Mouse (Mus musculus): Measurements from ENCODE around the gene Grin2b. TPM values are rescaled to one million over a fixed set of nuclear protein-coding genes. Genes with fewer than 3 reads are reported as not detected.
A peak's percentile ranks its signal among the peaks of the same experiment; 100 is the strongest.

Gene Grin2b
- polyA plus RNA-seq, 1 experiment from 2014 or later = 92.1 TPM

- no peak overlapping the region for H3K27ac ChIP-seq (replicated peaks)
- no peak for ATAC-seq (replicated peaks)
- no peaks in the 10 kb centered on the region for H3K9me3 ChIP-seq
- H3K27me3 ChIP-seq = no peaks in the 10 kb centered on the region
- no peaks in the 10 kb centered on the region for H3K4me1 ChIP-seq
- H3K4me3 ChIP-seq = no peak overlapping the region
- H3K36me3 ChIP-seq = no peaks in the 10 kb centered on the region
- no peak overlapping the region for H3K9ac ChIP-seq (replicated peaks)
- no peak overlapping the region for H3K4me2 ChIP-seq (replicated peaks)
Observed at GRCm38 (mm10) chr6:135874626-135875025, 298.7 kb downstream of the Grin2b start.

- Histone ChIP-seq H3K4me3 (no peak overlapping the region), H3K36me3 (no peaks in the 10 kb centered on the region), H3K9me3 (no peaks in the 10 kb centered on the region), H3K27ac (replicated peaks) (peak overlapping the region; percentile 48; the same call in 1 of the 2 replicates), H3K4me2 (replicated peaks) (no peak overlapping the region), H3K27me3 (no peaks in the 10 kb centered on the region), H3K4me1 (peaks cover 17% of the 10 kb centered on the region), H3K9ac (replicated peaks) (no peak overlapping the region)
- WGBS = 68% methylated on average over 7 of the region's 7 CpGs
- ATAC-seq (replicated peaks) = peak; percentile 43; the same call in 1 of the 2 replicates
Observed at GRCm38 (mm10) chr6:135865832-135866231, 307.5 kb downstream of the Grin2b start.

- no peak overlapping the region for H3K4me2 ChIP-seq (replicated peaks)
- ATAC-seq (replicated peaks) = no peak
- no peaks in the 10 kb centered on the region for H3K36me3 ChIP-seq
- H3K9ac ChIP-seq (replicated peaks) = no peak overlapping the region
- peak overlapping the region; percentile 56 for H3K27ac ChIP-seq (replicated peaks)
- H3K4me3 ChIP-seq = no peak overlapping the region
- no peaks in the 10 kb centered on the region for H3K9me3 ChIP-seq
- peaks cover 29% of the 10 kb centered on the region for H3K4me1 ChIP-seq
- WGBS = 34% methylated on average over 5 of the region's 5 CpGs
- H3K27me3 ChIP-seq = no peaks in the 10 kb centered on the region
Observed at GRCm38 (mm10) chr6:135863965-135864364, 309.3 kb downstream of the Grin2b start.

GRCm38 (mm10) chr6:135859502-135859901, 313.8 kb downstream of the Grin2b start:
- Histone ChIP-seq H3K36me3 (no peaks in the 10 kb centered on the region), H3K4me1 (peaks cover 42% of the 10 kb centered on the region), H3K9me3 (no peaks in the 10 kb centered on the region), H3K4me2 (replicated peaks) (no peak overlapping the region), H3K27ac (replicated peaks) (peak overlapping the region; percentile 45), H3K27me3 (no peaks in the 10 kb centered on the region), H3K9ac (replicated peaks) (no peak overlapping the region), H3K4me3 (no peak overlapping the region)
- 38% methylated on average over 8 of the region's 8 CpGs for WGBS
- peak; percentile 73 for ATAC-seq (replicated peaks)

- ATAC-seq (replicated peaks) = peak; percentile 62
- WGBS = 48% methylated on average over 8 of the region's 8 CpGs
- no peaks in the 10 kb centered on the region for H3K27me3 ChIP-seq
- peaks cover 26% of the 10 kb centered on the region for H3K4me1 ChIP-seq
- H3K4me2 ChIP-seq (replicated peaks) = no peak overlapping the region
- no peak overlapping the region for H3K9ac ChIP-seq (replicated peaks)
- no peaks in the 10 kb centered on the region for H3K9me3 ChIP-seq
- no peak overlapping the region for H3K4me3 ChIP-seq
- H3K36me3 ChIP-seq = no peaks in the 10 kb centered on the region
- H3K27ac ChIP-seq (replicated peaks) = peak overlapping the region; percentile 28; the same call in 1 of the 2 replicates
Observed at GRCm38 (mm10) chr6:135854173-135854591, 319.1 kb downstream of the Grin2b start.

- ATAC-seq (replicated peaks) = no peak
- no peak overlapping the region for H3K9ac ChIP-seq (replicated peaks)
- WGBS = 51% methylated on average over 3 of the region's 3 CpGs
- no peak overlapping the region for H3K27ac ChIP-seq (replicated peaks)
- H3K4me2 ChIP-seq (replicated peaks) = no peak overlapping the region
- no peak overlapping the region for H3K4me3 ChIP-seq
- no peaks in the 10 kb centered on the region for H3K27me3 ChIP-seq
- H3K4me1 ChIP-seq = no peaks in the 10 kb centered on the region
- 0 out of 2 replicates have a peak, but pooled peaks cover 4% of the 10 kb centered on the region for H3K36me3 ChIP-seq
- H3K9me3 ChIP-seq = no peaks in the 10 kb centered on the region
Observed at GRCm38 (mm10) chr6:135843755-135844154, 329.6 kb downstream of the Grin2b start.

GRCm38 (mm10) chr6:135836353-135836752, 337.0 kb downstream of the Grin2b start:
- no peaks in the 10 kb centered on the region for H3K4me1 ChIP-seq
- H3K27me3 ChIP-seq = no peaks in the 10 kb centered on the region
- no peak overlapping the region for H3K9ac ChIP-seq (replicated peaks)
- no peak for ATAC-seq (replicated peaks)
- H3K9me3 ChIP-seq = no peaks in the 10 kb centered on the region
- no peaks in the 10 kb centered on the region for H3K36me3 ChIP-seq
- H3K4me3 ChIP-seq = no peak overlapping the region
- no peak overlapping the region for H3K4me2 ChIP-seq (replicated peaks)
- H3K27ac ChIP-seq (replicated peaks) = no peak overlapping the region
- WGBS = 84% methylated on average over 4 of the region's 4 CpGs

GRCm38 (mm10) chr6:135833542-135833941, 339.8 kb downstream of the Grin2b start:
- H3K4me3 ChIP-seq = no peak overlapping the region
- 0 out of 2 replicates have a peak, but pooled peaks cover 6% of the 10 kb centered on the region for H3K4me1 ChIP-seq
- no peak overlapping the region for H3K27ac ChIP-seq (replicated peaks)
- no peak for ATAC-seq (replicated peaks)
- 59% methylated on average over 5 of the region's 5 CpGs for WGBS
- H3K9me3 ChIP-seq = no peaks in the 10 kb centered on the region
- no peaks in the 10 kb centered on the region for H3K27me3 ChIP-seq
- H3K4me2 ChIP-seq (replicated peaks) = no peak overlapping the region
- H3K36me3 ChIP-seq = no peaks in the 10 kb centered on the region
- H3K9ac ChIP-seq (replicated peaks) = no peak overlapping the region

- no peak overlapping the region for H3K27ac ChIP-seq (replicated peaks)
- 0 out of 2 replicates have a peak, but pooled peaks cover 8% of the 10 kb centered on the region for H3K4me1 ChIP-seq
- no peaks in the 10 kb centered on the region for H3K9me3 ChIP-seq
- H3K4me2 ChIP-seq (replicated peaks) = no peak overlapping the region
- no peaks in the 10 kb centered on the region for H3K36me3 ChIP-seq
- ATAC-seq (replicated peaks) = no peak
- no peak overlapping the region for H3K4me3 ChIP-seq
- 79% methylated on average over 3 of the region's 3 CpGs for WGBS
- no peaks in the 10 kb centered on the region for H3K27me3 ChIP-seq
- no peak overlapping the region for H3K9ac ChIP-seq (replicated peaks)
Observed at GRCm38 (mm10) chr6:135832041-135832440, 341.3 kb downstream of the Grin2b start.

- no peak overlapping the region for H3K4me3 ChIP-seq
- 0 out of 2 replicates have a peak, but pooled peaks cover 8% of the 10 kb centered on the region for H3K4me1 ChIP-seq
- no peak for ATAC-seq (replicated peaks)
- H3K27ac ChIP-seq (replicated peaks) = no peak overlapping the region
- WGBS = 92% methylated on average over 1 of the region's 1 CpGs
- H3K9ac ChIP-seq (replicated peaks) = no peak overlapping the region
- no peak overlapping the region for H3K4me2 ChIP-seq (replicated peaks)
- H3K9me3 ChIP-seq = no peaks in the 10 kb centered on the region
- H3K36me3 ChIP-seq = no peaks in the 10 kb centered on the region
- H3K27me3 ChIP-seq = no peaks in the 10 kb centered on the region
Observed at GRCm38 (mm10) chr6:135831032-135831431, 342.3 kb downstream of the Grin2b start.

- Histone ChIP-seq H3K4me2 (replicated peaks) (no peak overlapping the region), H3K9me3 (no peaks in the 10 kb centered on the region), H3K36me3 (no peaks in the 10 kb centered on the region), H3K4me3 (no peak overlapping the region), H3K27ac (replicated peaks) (no peak overlapping the region), H3K4me1 (0 out of 2 replicates have a peak, but pooled peaks cover 8% of the 10 kb centered on the region), H3K27me3 (no peaks in the 10 kb centered on the region), H3K9ac (replicated peaks) (no peak overlapping the region)
- ATAC-seq (replicated peaks) = no peak
- WGBS = 77% methylated on average over 7 of the region's 7 CpGs
Observed at GRCm38 (mm10) chr6:135829458-135829857, 343.9 kb downstream of the Grin2b start.

- 23% methylated on average over 4 of the region's 4 CpGs for WGBS
- Histone ChIP-seq H3K27me3 (no peaks in the 10 kb centered on the region), H3K4me3 (no peak overlapping the region), H3K36me3 (no peaks in the 10 kb centered on the region), H3K9me3 (no peaks in the 10 kb centered on the region), H3K9ac (replicated peaks) (no peak overlapping the region), H3K4me2 (replicated peaks) (no peak overlapping the region), H3K4me1 (0 out of 2 replicates have a peak, but pooled peaks cover 8% of the 10 kb centered on the region), H3K27ac (replicated peaks) (no peak overlapping the region)
- ATAC-seq (replicated peaks) = 0 out of 2 replicates have a peak, but pooled peaks have one; percentile 19
Observed at GRCm38 (mm10) chr6:135828976-135829375, 344.3 kb downstream of the Grin2b start.

GRCm38 (mm10) chr6:135827942-135828341, 345.4 kb downstream of the Grin2b start:
- Histone ChIP-seq H3K27me3 (no peaks in the 10 kb centered on the region), H3K36me3 (no peaks in the 10 kb centered on the region), H3K4me2 (replicated peaks) (no peak overlapping the region), H3K27ac (replicated peaks) (no peak overlapping the region), H3K4me1 (0 out of 2 replicates have a peak, but pooled peaks cover 8% of the 10 kb centered on the region), H3K9me3 (no peaks in the 10 kb centered on the region), H3K4me3 (no peak overlapping the region), H3K9ac (replicated peaks) (no peak overlapping the region)
- 19% methylated on average over 4 of the region's 4 CpGs for WGBS
- 0 out of 2 replicates have a peak, but pooled peaks have one; percentile 35 for ATAC-seq (replicated peaks)

All from forebrain, embryonic 15.5 days (tissue).